Mouse (Mus musculus) heart, adult 10 weeks (tissue): ENCODE data around the gene Cwf19l1. TPM values are rescaled to one million over a fixed set of nuclear protein-coding genes. Genes with fewer than 3 reads are reported as not detected.

ENCODE experiments used
- polyA plus RNA-seq: library from polyadenylated mRNA; stranded (reverse); fragments of 350-450 nt; fragmentation: Illumina TruSeq; extraction: RNeasy Lipid Tissue Mini Kit (QIAGEN cat#74804); gene quantifications from one replicate; pipeline ENCODE4 v1.2.3, GENCODE M21; 2014; ENCODE audit warnings: low read depth, low replicate concordance

The Cwf19l1 gene
- 6.2 TPM for polyA plus RNA-seq

GRCm38 (mm10) chr19:44135072-44135959, at the start of gene Cwf19l1:
Gene Cwf19l1 (minus strand): TSS chr19:44135876.

DNA sequence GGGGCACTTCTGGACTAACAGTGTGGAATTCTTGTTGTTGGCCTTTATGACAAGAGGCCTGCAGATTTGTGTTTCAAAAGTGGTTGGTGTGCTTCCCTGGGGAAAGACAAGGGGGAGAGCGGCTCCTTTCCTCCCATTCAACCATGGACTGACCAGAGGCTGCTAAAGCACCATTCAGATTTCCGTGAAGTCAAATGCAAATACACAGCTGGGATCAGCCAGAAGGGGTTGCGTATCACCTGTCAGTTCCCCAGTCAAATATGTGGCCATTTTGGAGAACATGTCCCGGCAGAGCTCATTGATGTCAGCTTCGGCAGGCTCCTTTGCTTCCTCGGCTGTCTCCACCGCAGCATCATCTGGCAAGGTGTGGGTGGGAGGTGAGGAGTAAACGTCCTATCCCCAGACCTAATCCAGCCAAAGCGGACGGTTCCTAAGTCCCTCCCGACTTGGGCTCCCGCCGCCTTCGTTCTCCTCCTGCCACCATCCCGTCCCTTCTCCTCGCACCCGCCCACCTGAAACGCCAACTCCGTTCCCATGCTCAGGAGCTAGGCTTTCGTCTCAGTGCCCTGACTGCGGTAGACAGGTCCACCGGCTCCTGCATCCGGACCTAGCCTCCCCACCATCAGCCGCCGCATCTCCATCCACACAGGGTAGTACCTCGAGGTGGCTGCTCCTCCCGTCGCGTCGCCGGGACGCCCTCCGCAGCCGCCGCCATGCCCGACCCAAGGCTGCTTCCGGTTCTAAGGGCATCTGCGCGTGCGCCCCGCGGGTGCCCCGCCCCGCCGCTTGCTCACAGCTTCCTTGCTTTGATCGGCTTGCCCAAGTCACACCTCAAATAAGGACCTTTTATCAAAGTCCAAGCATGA, 10.3 kb upstream of the Cwf19l1 start, which contains the start of gene Bloc1s2:
Gene Bloc1s2, minus strand, starts transcription at position 745 of the 866 bp plus-strand sequence.

DNA sequence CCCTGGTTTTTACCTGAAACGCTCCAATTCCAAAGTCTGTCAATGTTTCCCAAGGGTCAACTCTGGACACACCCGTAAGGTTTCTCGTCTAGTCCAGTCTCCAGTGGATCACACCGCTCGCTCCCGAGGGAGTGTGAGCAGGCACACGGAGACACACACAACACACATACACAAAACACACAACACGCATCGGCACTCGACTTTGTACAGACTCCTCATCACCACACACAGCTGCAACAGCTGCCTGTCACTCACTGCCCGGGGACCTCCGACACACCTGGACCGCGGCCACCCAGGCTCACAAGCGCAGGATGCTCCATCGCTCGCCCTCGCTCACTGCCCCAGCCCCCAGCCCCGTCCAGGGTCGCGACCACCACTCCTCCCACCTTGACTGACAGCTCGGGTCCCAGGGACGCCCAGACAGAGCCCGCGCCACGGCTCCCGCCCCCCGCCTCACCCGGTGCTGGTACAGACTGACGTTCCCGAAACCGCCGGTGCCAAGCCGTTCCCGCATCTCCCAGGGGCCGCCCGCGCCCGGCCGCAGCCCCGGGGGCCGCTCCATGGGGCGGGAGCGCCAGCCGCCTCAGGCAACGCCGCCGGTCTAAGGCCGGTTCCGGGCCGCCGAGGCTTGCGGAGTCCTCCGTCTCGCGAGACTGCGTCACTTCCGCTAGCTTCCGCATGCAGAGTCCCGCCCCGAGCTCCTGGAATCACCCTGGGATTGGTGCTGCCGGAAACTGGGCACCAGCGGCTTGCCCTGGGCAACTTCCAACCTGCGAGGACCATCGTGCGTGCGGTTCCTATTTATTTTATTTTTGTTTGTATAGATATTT, 28.6 kb downstream of the Cwf19l1 start, which contains the start of gene Chuk:
Gene Chuk, minus strand, starts transcription at position 650 of the 830 bp plus-strand sequence.

DNA sequence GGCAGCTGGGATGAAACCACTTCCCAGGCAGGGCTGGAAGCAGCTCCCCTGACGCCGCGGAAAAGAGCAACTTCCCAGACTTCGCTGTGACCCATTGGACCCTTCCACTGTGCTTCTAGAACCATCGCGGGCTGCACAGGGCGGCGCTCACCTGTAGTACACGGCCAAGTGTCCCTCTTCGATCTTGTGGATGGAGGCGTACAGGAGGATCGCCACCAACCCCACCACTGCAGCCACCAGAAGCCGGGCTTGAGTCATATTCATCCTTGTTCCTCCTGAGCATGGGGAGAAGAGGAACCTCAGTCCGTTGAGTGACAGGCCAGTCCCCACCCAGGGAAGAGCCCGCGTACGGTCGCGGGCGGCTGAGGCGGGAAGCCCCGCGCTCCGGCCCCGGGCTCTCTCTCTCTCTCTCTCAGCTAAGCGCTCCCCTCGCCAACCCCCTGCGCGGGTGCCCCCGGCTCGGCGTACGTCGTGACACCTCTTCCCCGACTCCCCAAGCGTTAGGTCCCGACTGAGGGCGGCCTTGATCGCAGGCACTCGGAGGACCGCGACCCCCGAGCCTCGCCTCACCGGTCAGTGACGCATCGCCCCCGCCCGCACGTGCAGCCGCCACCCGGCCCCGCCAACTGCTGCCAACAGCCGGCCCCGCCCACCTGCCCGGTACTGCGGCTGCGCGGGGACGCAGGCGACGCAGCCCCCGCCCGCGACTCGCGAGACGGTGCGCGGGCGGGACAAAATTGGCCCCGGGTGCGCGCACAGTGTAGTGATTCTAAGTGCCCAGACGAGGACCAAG, 66.4 kb downstream of the Cwf19l1 start, which contains the start of gene Erlin1:
Gene Erlin1, minus strand, starts transcription at position 665 of the 793 bp plus-strand sequence.

Other genes with a start within 250 kb of the Cwf19l1 start
- gene Dnmbp, start 195.7 kb downstream of the Cwf19l1 start, polyA plus RNA-seq: 8.0 TPM
- 0.31 TPM for gene Cpn1, start 149.3 kb downstream of the Cwf19l1 start, polyA plus RNA-seq
- gene Cyp2c23, start 106.7 kb downstream of the Cwf19l1 start, polyA plus RNA-seq: 0.24 TPM
- gene Erlin1, start 66.1 kb downstream of the Cwf19l1 start, polyA plus RNA-seq: 8.6 TPM
- gene Chuk, start 28.4 kb downstream of the Cwf19l1 start, polyA plus RNA-seq: 48.2 TPM
- 31.7 TPM for gene Bloc1s2, start 10.6 kb upstream of the Cwf19l1 start, polyA plus RNA-seq
- gene Pkd2l1, start 56.6 kb upstream of the Cwf19l1 start, polyA plus RNA-seq: not detected
- not detected for gene Scd3, start 67.4 kb upstream of the Cwf19l1 start, polyA plus RNA-seq
- gene Scd2, start 157.8 kb upstream of the Cwf19l1 start, polyA plus RNA-seq: 14.5 TPM
- 13.2 TPM for gene Scd4, start 197.2 kb upstream of the Cwf19l1 start, polyA plus RNA-seq